Mouse (Mus musculus): Measurements from ENCODE around the gene Slc17a2. TPM values are rescaled to one million over a fixed set of nuclear protein-coding genes. Genes with fewer than 3 reads are reported as not detected.
A peak's percentile ranks its signal among the peaks of the same experiment; 100 is the strongest.

The Slc17a2 gene
- total RNA-seq, 2 experiments from 2014 or later, result 0.26 TPM; not detected in 1

DNA sequence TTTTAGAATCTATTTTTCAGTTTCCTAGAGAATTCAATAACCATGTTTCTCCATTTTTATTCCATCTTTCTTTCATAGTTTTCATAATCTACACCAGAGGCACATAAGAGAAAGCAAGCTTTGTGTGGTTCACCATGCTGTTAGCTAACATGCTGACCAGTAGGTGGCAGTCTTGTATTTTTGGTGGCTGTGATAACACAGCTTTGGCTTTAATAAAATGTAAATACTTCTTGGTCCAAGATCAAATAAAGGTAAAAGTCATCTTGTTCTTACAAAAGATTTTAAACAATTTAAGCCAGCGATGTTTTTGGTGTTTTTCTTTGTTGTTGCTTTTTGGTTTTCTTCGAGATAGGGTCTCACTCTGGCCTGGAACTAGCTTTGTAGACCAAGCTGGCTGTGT is 14.3 kb upstream of the Slc17a2 start:
- peak; percentile 39 to 66 for DNase-seq

DNA sequence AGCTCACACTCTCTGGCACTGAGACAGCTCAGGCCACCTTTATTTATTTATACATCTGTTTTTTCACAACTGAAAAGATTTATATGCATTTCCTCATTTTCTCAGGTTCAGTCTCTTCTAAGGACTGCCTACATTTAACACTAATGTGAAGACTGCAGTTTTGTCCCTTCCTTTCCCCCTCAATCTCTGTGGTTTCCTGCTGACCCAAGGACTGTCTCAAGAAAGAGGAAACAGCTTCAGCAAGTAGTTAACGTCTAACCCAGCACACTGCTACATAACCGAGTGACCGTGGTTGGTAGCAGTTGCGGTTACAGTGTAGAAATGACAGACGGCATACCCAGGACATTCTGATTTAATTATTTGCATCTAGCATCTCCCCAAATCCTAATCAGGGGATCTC is 7.4 kb upstream of the Slc17a2 start:
- DNase-seq, result no peak

DNA sequence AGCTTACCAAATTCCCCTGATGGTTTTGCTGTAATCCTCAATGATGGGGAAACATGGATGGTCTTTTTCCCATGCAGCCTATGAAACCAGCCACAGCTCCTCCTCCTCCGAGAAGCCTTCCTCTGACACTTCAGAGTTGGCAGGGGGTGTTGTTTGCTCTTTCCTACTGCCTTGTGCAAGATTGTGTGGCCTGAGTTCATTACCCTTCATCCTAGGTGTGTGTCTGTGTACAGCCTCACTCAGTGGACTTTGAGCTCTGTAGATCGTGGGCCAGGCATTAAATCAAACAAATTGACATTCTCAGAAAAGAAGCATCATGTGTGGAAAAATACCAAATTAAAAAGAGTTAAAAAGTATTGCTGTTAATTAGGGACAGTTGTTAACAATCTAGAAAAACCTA is 2.3 kb upstream of the Slc17a2 start:
- DNase-seq, result no peak

GRCm38 (mm10) chr13:23816148-23816547 is 9.4 kb downstream of the Slc17a2 start:
- DNase-seq, result peak in 1 of 2 experiments; percentile 18

GRCm38 (mm10) chr13:23820179-23820940 is 13.6 kb downstream of the Slc17a2 start:
- DNase-seq, result no peak

DNA sequence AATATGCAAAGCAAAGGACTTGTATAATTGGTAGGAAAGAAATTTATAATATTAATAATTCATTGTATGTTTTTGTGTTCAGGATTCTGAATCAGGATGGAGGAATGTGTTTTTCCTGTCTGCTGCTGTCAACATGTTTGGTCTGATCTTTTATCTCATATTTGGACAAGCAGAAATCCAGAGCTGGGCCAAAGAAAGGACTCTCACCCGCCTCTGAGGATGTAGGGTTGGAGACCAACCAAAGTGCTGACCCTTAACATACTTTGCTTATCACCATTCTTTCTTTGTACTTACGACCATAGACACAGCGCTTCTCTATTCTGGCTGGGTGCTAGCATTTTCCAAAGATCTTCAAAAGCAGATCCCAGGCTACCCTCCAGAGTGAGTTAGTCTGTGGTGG is 15.4 kb downstream of the Slc17a2 start:
- DNase-seq, result no peak

- DNase-seq, result no peak
Observed at GRCm38 (mm10) chr13:23826606-23827005, 19.8 kb downstream of the Slc17a2 start.

DNA sequence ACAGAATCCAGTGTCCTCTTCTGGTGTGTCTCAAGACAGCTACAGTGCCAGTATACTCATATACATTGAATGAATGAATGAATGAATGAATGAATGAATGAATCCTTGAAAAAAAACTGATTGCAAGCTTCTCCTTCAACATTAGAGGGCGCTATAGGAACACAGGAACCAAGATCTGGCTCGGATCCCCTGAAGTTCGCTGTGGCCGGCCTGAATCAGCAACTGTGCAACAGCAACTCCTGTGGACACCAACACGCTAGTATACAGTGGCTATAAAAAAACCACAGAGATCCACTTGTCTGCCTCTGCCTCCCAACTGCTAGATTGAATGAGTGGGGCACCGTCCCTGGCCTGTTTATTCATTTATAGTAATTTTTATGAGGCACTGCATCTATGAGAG is 26.3 kb downstream of the Slc17a2 start:
- peak; percentile 41 to 59 for DNase-seq

GRCm38 (mm10) chr13:23834836-23835235 is 28.0 kb downstream of the Slc17a2 start:
- peak in 1 of 2 experiments; percentile 13 for DNase-seq

- peak; percentile 36 to 48 for DNase-seq
Observed at GRCm38 (mm10) chr13:23836630-23837029, 29.8 kb downstream of the Slc17a2 start.

GRCm38 (mm10) chr13:23839308-23839707 is 32.5 kb downstream of the Slc17a2 start, which contains the start of gene Slc17a3:
Slc17a3 (plus strand) TSS chr13:23839434.
- DNase-seq, result no peak

- DNase-seq, result no peak
Observed at GRCm38 (mm10) chr13:23845851-23846250, 39.1 kb downstream of the Slc17a2 start.

- DNase-seq, result no peak
Observed at GRCm38 (mm10) chr13:23849299-23849698, 42.5 kb downstream of the Slc17a2 start.

DNA sequence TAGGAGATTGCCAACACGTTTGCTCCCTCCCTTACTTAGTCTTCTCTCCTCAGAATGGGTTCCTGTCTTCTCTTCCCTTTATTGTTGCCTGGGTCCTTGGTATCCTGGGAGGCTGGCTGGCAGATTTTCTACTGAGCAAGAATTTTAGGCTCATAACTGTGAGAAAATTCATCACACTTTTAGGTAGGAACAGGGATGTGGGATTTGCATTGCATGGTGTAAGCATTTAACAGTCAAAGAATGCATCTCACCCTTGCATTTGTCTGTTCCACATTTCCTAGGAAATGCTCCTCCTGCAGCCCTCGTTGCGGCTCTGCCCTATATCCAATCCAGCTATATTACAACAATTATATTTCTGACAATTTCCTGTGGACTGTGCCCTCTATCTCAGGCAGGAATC is 49.6 kb downstream of the Slc17a2 start:
- no peak for DNase-seq

DNA sequence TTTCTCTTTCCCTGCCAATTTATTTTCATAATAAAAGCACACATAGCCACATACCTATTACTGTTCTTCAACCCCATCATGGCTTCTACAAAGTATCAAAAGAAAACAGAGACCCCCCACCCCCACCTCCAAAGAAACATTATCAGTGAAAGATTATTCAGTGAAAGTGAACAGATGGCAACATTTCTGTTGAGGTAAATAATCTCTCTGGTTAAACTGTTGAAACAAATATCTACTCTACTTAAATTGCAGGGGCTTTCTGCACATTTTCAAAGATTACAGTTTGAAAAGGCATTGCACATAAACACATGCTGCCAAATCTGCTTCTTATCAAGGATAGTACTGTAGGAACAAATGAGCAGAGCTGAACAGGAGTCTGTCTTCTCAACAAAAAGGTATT is 55.0 kb downstream of the Slc17a2 start:
- DNase-seq, result no peak

DNA sequence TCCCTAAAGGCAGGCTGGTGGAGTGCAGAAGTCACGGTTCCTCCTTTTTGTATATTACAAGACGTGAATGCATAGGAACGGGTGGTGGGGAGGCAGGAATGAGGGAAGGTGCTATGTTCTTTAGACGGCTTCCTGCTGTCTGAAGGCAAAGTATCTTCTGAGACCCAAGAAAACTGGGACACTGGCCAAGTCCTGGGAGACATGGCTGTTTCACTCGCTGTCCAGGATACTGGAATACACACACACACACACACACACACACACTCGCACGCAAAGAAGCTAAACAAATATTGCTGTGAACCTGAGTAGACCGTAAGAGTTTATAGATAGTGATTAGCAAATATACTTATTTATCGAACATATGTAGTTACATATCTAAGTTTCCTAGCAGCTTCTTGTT is 57.9 kb downstream of the Slc17a2 start:
- no peak for DNase-seq

DNA sequence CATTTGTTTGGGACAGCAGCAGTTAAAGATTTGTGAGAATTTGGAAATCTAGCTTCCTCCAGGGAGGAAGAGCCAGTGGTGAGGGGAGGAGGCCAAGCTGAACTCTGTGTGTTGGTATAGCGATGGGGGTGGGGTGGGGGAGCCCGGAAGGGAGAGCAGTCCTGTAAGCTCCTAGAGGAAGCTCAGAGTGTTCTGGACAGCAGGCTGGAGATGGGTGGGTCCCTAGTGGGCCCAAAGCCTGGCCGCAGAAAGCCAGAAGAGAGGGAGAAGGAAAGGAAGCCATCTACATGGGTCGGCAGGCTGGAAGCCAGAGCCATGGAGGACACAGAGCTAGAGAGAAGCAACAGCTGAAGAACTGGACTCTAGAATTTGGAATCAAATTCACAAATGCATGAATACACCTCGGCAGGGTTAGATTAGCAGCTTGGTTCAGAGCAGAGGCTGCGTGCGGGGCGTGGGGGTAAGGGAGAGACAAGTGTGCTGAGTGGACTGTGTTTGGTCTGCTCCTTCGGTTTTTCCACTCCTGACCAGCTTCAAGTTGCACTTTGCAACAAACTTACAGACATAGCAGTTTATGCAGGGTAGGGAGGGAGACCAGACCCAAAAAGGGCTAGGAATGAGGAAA is 59.4 kb downstream of the Slc17a2 start:
- DNase-seq, result no peak

GRCm38 (mm10) chr13:23867000-23867399 is 60.2 kb downstream of the Slc17a2 start:
- no peak for DNase-seq

GRCm38 (mm10) chr13:23867405-23867804 is 60.6 kb downstream of the Slc17a2 start, which contains the start of gene Slc17a1:
Slc17a1 (plus strand) TSS chr13:23867750.
- no peak for DNase-seq

- no peak for DNase-seq
Observed at GRCm38 (mm10) chr13:23868790-23869533, 62.2 kb downstream of the Slc17a2 start.

DNA sequence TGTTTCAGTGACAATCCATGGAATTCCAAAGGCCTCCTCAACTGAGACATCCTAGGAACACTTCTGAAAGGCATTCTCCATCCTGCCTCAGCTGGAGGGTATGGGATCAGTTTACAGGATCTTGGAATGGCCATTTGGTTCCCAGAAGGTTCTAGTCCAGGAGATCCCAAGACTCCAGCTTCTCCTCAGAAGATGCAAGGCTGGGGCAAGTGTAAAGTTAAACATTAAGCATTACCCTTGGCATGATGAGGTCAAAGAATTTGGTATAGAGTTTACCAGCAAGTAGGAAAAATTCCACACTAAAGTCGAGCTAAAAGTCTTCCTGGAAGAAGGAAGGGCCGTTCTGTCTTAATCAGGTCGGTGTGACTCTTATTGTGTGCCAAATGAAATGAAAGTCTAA is 63.2 kb downstream of the Slc17a2 start:
- DNase-seq, result no peak

GRCm38 (mm10) chr13:23873141-23873540 is 66.3 kb downstream of the Slc17a2 start:
- DNase-seq, result no peak

Measured in adrenal gland, postnatal 36 days (tissue).